Mouse (Mus musculus) spleen, adult 2 months (tissue): ENCODE measurements around the gene Mfsd11.

ENCODE experiments used
- CTCF ChIP-seq: fragments of 200-500 bp; IDR thresholded peaks from 2 replicates; pipeline ENCODE4 v1.5.1; 2011; ENCODE audit warnings: mild to moderate bottlenecking, inconsistent platforms; ENCODE audit not compliant: insufficient read depth, insufficient read length, insufficient replicate concordance; ENCODE audit errors: extremely low read depth
- POLR2A ChIP-seq: fragments of 200-500 bp; IDR thresholded peaks from 2 replicates; pipeline ENCODE4 v1.6.1; 2011; ENCODE audit warnings: low read depth, low read length, inconsistent platforms

GRCm38 (mm10) chr11:116905741-116906456 is 53.7 kb downstream of the Mfsd11 start:
- no peak for TF ChIP-seq POLR2A
- no peak for TF ChIP-seq CTCF
